Mouse (Mus musculus): ENCODE measurements around the gene Rnf6. TPM values are rescaled to one million over a fixed set of nuclear protein-coding genes. Genes with fewer than 3 reads are reported as not detected.

Gene Rnf6
- 32.7 and 34.7 TPM in 2 replicates for polyA plus RNA-seq (2014; fragmentation: Nextera tagmentation; extraction: Ambion mirVana)

DNA sequence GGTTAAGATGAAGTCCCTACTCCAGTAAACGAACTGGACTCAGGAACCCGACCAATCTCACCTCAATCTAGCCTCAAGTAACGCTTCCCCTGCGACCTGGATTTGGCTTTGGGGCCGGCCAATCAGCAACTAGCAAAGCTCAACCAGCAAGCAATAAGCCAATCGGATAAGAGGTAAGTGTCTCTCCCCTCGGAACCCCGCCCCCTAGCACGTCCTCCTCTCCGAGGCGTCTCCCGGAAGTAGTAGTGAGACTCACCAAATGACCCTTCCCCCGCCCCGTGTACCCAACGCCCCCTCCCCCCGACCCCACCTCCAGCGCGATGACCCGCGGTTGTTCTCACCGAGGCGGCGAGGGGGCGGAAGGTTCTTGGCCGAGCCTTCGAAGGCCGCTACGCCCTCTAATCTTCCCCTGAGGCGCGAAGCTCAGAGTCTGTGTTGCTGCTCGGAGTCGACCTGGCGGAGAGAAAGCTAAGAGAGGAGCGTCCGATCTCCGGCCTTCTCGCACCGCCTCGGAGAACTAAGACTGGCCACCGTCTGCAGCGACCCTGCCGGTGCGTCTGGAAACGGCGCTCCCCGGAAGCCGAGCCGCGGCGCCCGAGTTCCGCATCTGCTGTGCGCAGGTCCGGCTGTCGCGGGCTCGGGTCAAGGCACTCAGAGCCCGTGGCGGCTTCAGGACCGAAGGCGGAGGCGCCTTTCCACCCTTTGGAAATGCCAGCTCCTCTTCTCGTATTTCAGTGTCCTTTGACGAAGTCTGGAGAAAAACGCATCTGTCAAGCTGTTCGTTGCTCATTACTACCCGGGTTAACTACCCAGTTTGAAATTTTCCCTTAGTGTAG lies at the start of gene Rnf6:
Rnf6 (minus strand) TSS at position 677 of the 836 bp plus-strand sequence.
- H3K27me3 ChIP-seq (ENCODE audit: insufficient read depth, low read length) = no peaks in the 10 kb centered on the region
- H3K27ac ChIP-seq (ENCODE audit: low read depth) = peak within 1 kb of the TSS; percentile 98
- under 1% methylated on average over 67 of the region's 67 CpGs for WGBS

DNA sequence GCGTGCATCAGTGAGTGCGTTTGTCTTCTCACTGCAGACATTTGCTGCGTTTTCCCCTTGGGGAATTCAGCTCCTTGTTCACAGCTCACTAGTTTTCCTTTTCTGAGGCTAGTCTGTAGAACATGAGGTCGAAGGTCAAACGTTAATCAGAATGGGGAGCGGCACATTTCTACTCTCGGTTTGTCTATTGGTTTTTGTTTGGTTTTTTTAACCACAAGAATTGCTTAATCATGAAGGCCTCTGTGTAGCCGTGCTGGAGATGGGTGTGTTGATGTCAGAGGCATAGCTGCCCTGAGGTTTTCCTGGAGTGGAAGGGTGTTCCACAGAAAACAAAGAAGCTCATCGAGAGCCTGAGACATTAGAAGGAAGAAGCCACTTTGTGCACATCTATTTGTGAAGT lies 49.2 kb upstream of the Rnf6 start:
- no peak overlapping the region for H3K9ac ChIP-seq
- WGBS = 85% methylated on average over 9 of the region's 9 CpGs
- H3K4me1 ChIP-seq (ENCODE audit: insufficient read depth) = no peaks in the 10 kb centered on the region
- no peaks in the 10 kb centered on the region for H3K9me3 ChIP-seq (ENCODE audit: low read depth, low read length)
- no peak overlapping the region for H3K4me2 ChIP-seq
- ATAC-seq (ENCODE audit: insufficient read depth) (no peak), DNase-seq (no peak)
- H3K27ac ChIP-seq (ENCODE audit: low read depth) = no peak overlapping the region
- H3K4me3 ChIP-seq (ENCODE audit: low read depth, low read length) = no peak overlapping the region
- H3K36me3 ChIP-seq (ENCODE audit: insufficient read depth) = peaks cover 40% of the 10 kb centered on the region; the same call in 1 of the 2 replicates
- no peak for TF ChIP-seq CTCF (IDR thresholded peaks at IDR 0.05; ENCODE audit: low read depth)
- H3K27me3 ChIP-seq (ENCODE audit: insufficient read depth, low read length) = no peaks in the 10 kb centered on the region

More for the DNA sequence above, at the start of gene Rnf6:
- Histone ChIP-seq H3K36me3 (ENCODE audit: insufficient read depth) (peaks cover 32% of the 10 kb centered on the region), H3K9me3 (ENCODE audit: low read depth, low read length) (no peaks in the 10 kb centered on the region), H3K4me1 (ENCODE audit: insufficient read depth) (0 out of 2 replicates have a peak, but pooled peaks cover 2% of the 10 kb centered on the region), H3K4me2 (peak within 1 kb of the TSS; percentile 64), H3K4me3 (ENCODE audit: low read depth, low read length) (peak within 1 kb of the TSS; percentile 65), H3K9ac (peak within 1 kb of the TSS; percentile 79)
- TF ChIP-seq CTCF (IDR thresholded peaks at IDR 0.05; ENCODE audit: low read depth) = peak; percentile 38; the same call in 1 of the 2 replicates
- peak; percentile 95 for DNase-seq
- peak; percentile 100 for ATAC-seq (ENCODE audit: insufficient read depth)

DNA sequence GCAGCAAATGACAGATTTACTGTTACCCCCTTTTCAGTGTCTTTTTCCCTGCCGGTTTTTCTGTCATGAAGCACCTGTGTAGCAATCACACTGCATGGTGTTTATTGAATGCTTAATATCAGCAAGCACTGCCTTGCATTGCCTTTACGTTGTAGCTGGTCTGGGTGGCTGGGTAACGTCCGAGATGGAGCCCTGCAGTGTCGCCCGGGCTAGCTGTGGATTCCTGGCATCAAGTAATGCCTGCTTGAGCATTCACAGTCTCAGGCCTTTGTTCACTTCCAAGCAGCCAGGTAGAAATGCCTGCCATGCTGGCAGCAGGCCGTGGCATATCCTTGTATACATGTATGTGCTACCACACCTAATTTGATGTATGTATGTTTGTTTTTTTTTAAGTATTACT lies 46.4 kb upstream of the Rnf6 start:
- H3K36me3 ChIP-seq (ENCODE audit: insufficient read depth) = peaks cover 24% of the 10 kb centered on the region; the same call in 1 of the 2 replicates
- no peak for DNase-seq
- no peak overlapping the region for H3K27ac ChIP-seq (ENCODE audit: low read depth)
- H3K9ac ChIP-seq = no peak overlapping the region
- no peak for ATAC-seq (ENCODE audit: insufficient read depth)
- H3K4me1 ChIP-seq (ENCODE audit: insufficient read depth) = no peaks in the 10 kb centered on the region
- H3K27me3 ChIP-seq (ENCODE audit: insufficient read depth, low read length) = no peaks in the 10 kb centered on the region
- no peak for TF ChIP-seq CTCF (IDR thresholded peaks at IDR 0.05; ENCODE audit: low read depth)
- H3K9me3 ChIP-seq (ENCODE audit: low read depth, low read length) = no peaks in the 10 kb centered on the region
- no peak overlapping the region for H3K4me3 ChIP-seq (ENCODE audit: low read depth, low read length)
- WGBS = 87% methylated on average over 7 of the region's 7 CpGs
- no peak overlapping the region for H3K4me2 ChIP-seq

DNA sequence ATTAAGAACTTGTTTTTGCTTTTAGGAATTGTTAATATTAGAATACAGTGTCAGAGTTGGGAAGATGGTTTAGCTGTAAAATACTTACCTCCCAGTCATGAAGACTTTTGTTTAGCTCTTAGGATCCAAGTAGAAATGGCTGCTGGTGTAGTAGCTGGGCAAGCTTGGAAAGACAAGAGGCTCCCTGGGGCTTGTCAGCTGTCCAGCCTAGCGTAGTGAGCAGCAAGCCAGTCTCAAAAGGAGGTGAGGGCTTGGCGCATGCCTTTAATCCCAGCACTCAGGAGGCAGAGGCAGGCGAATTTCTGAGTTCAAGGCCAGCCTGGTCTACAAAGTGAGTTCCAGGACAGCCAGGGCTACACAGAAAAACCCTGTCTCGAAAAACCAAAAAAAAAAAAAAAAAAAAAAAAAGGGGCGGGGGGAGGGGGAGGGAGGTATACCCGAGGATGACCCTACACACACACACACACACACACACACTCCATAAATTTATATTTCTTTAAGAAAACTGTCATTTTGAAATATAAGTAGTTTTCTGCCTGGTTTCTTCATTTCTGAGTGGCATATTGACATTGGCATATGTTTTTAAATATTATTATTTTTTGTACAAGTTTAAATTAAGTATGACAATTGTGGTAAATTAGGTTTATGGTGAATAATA lies 44.7 kb upstream of the Rnf6 start:
- Histone ChIP-seq H3K27me3 (ENCODE audit: insufficient read depth, low read length) (no peaks in the 10 kb centered on the region), H3K4me2 (no peak overlapping the region), H3K9ac (no peak overlapping the region), H3K27ac (ENCODE audit: low read depth) (no peak overlapping the region), H3K4me3 (ENCODE audit: low read depth, low read length) (no peak overlapping the region), H3K4me1 (ENCODE audit: insufficient read depth) (no peaks in the 10 kb centered on the region), H3K9me3 (ENCODE audit: low read depth, low read length) (no peaks in the 10 kb centered on the region), H3K36me3 (ENCODE audit: insufficient read depth) (peaks cover 16% of the 10 kb centered on the region; the same call in 1 of the 2 replicates)
- TF ChIP-seq CTCF (IDR thresholded peaks at IDR 0.05; ENCODE audit: low read depth) = no peak
- no peak for ATAC-seq (ENCODE audit: insufficient read depth)
- no peak for DNase-seq
- 70% methylated on average over 4 of the region's 6 CpGs for WGBS

DNA sequence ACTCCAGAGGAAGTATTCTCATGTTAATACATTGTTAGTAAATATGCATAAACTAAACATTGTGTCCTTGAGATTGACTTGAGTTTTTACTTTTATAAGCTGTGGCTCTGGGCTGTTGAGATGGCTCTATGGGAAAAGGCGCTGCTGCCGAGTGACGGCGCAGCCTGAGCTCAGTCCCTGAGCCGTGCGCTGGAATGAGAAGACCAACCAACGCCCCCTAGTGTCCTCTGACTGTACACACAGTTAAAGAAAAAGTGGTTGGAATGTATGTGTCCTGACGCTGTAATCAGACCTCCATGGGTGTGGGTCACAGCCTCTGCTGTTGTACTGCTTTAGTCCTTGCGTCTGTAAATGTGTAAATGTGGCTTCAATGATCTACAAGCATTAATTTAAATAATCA lies 38.6 kb upstream of the Rnf6 start:
- Histone ChIP-seq H3K27ac (ENCODE audit: low read depth) (no peak overlapping the region), H3K27me3 (ENCODE audit: insufficient read depth, low read length) (no peaks in the 10 kb centered on the region), H3K9me3 (ENCODE audit: low read depth, low read length) (no peaks in the 10 kb centered on the region), H3K36me3 (ENCODE audit: insufficient read depth) (0 out of 2 replicates have a peak, but pooled peaks cover 5% of the 10 kb centered on the region), H3K4me2 (no peak overlapping the region), H3K4me1 (ENCODE audit: insufficient read depth) (no peaks in the 10 kb centered on the region), H3K4me3 (ENCODE audit: low read depth, low read length) (no peak overlapping the region), H3K9ac (no peak overlapping the region)
- WGBS = 51% methylated on average over 9 of the region's 9 CpGs
- ATAC-seq (ENCODE audit: insufficient read depth) (no peak), DNase-seq (peak; percentile 29)
- TF ChIP-seq CTCF (IDR thresholded peaks at IDR 0.05; ENCODE audit: low read depth) = no peak

DNA sequence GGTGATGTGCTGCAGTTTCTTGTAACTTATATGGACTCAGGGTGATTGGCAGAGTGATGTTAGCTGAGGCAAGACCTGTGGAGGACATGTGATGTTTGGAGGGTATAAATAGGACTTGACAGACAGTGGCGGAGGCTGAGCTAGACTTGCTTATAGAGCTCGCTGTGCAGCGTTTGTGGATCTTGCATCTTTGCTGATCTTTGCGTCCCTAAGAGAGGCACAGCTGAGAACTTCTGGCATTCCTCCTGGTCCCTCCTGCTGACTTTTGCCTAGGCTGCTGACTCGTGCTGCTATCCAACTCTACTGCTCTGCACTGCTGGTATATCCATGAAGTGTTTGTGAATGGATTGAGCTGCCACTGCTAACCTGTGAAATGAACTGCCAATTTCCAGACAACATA lies 32.3 kb upstream of the Rnf6 start:
- no peak overlapping the region for H3K4me2 ChIP-seq
- DNase-seq (no peak), ATAC-seq (ENCODE audit: insufficient read depth) (no peak)
- TF ChIP-seq CTCF (IDR thresholded peaks at IDR 0.05; ENCODE audit: low read depth) = no peak
- H3K36me3 ChIP-seq (ENCODE audit: insufficient read depth) = 0 out of 2 replicates have a peak, but pooled peaks cover 6% of the 10 kb centered on the region
- peaks cover 5% of the 10 kb centered on the region; the same call in 1 of the 2 replicates for H3K4me1 ChIP-seq (ENCODE audit: insufficient read depth)
- no peaks in the 10 kb centered on the region for H3K9me3 ChIP-seq (ENCODE audit: low read depth, low read length)
- H3K9ac ChIP-seq = no peak overlapping the region
- H3K27me3 ChIP-seq (ENCODE audit: insufficient read depth, low read length) = no peaks in the 10 kb centered on the region
- H3K4me3 ChIP-seq (ENCODE audit: low read depth, low read length) = no peak overlapping the region
- H3K27ac ChIP-seq (ENCODE audit: low read depth) = no peak overlapping the region
- WGBS = 72% methylated on average over 5 of the region's 5 CpGs
